Mouse (Mus musculus) ovary, postnatal 10 days (tissue): ENCODE measurements around the gene Igsf9b.
A peak's percentile ranks its signal among the peaks of the same experiment; 100 is the strongest.

ENCODE experiments used
- DNase-seq: peaks from one replicate; pipeline ENCODE4 v3.0.0; 2022; ENCODE audit warnings: low spot score

The Igsf9b gene

GRCm38 (mm10) chr9:27298411-27299285 lies at the start of gene Igsf9b:
Igsf9b (plus strand) TSS chr9:27299204.
- peak; percentile 85 for DNase-seq

GRCm38 (mm10) chr9:27252034-27252714 lies 46.8 kb upstream of the Igsf9b start:
- DNase-seq: no peak

GRCm38 (mm10) chr9:27256454-27256853 lies 42.5 kb upstream of the Igsf9b start:
- DNase-seq: no peak

GRCm38 (mm10) chr9:27260378-27260947 lies 38.5 kb upstream of the Igsf9b start:
- no peak for DNase-seq

GRCm38 (mm10) chr9:27261905-27262304 lies 37.1 kb upstream of the Igsf9b start:
- no peak for DNase-seq

- DNase-seq: no peak
These were observed 34.0 kb upstream of the Igsf9b start for GRCm38 (mm10) chr9:27265009-27265408.

- DNase-seq: no peak
These were observed 31.1 kb upstream of the Igsf9b start for GRCm38 (mm10) chr9:27267878-27268277.

- no peak for DNase-seq
These were observed 30.5 kb upstream of the Igsf9b start for GRCm38 (mm10) chr9:27268493-27268892.

- DNase-seq: no peak
These were observed 29.7 kb upstream of the Igsf9b start for GRCm38 (mm10) chr9:27269322-27269721.

- DNase-seq: no peak
These were observed 29.1 kb upstream of the Igsf9b start for GRCm38 (mm10) chr9:27269904-27270303.

GRCm38 (mm10) chr9:27271899-27272298 lies 27.1 kb upstream of the Igsf9b start:
- DNase-seq: no peak

- no peak for DNase-seq
These were observed 26.1 kb upstream of the Igsf9b start for GRCm38 (mm10) chr9:27272858-27273257.

GRCm38 (mm10) chr9:27276282-27276839 lies 22.6 kb upstream of the Igsf9b start:
- DNase-seq: no peak

GRCm38 (mm10) chr9:27277401-27278087 lies 21.5 kb upstream of the Igsf9b start:
- DNase-seq: no peak

- no peak for DNase-seq
These were observed 20.0 kb upstream of the Igsf9b start for GRCm38 (mm10) chr9:27279041-27279440.

- DNase-seq: no peak
These were observed 18.0 kb upstream of the Igsf9b start for GRCm38 (mm10) chr9:27280976-27281375.

GRCm38 (mm10) chr9:27285719-27286249 lies 13.2 kb upstream of the Igsf9b start:
- no peak for DNase-seq

GRCm38 (mm10) chr9:27286296-27286695 lies 12.7 kb upstream of the Igsf9b start:
- no peak for DNase-seq

GRCm38 (mm10) chr9:27286859-27287258 lies 12.1 kb upstream of the Igsf9b start:
- no peak for DNase-seq

- DNase-seq: no peak
These were observed 11.6 kb upstream of the Igsf9b start for GRCm38 (mm10) chr9:27287419-27287818.

- DNase-seq: no peak
These were observed 10.6 kb upstream of the Igsf9b start for GRCm38 (mm10) chr9:27288442-27288841.
